Mouse (Mus musculus) limb, embryonic 14.5 days (tissue): ENCODE data around the gene Fzr1. TPM values are rescaled to one million over a fixed set of nuclear protein-coding genes. Genes with fewer than 3 reads are reported as not detected.

Experiments
- ATAC-seq: fragments of 200-750 bp; cut with Nextera tagmentation; 2 replicates; pipeline ENCODE4 v1.8.0; 2017; ENCODE audit warnings: low read depth, moderate number of reproducible peaks, moderate TSS enrichment; ENCODE audit not compliant: low FRiP score
- DNase-seq: peaks from one replicate; pipeline ENCODE4 v3.0.0-alpha.2; 2015; ENCODE audit warnings: low spot score
- H3K27ac ChIP-seq: fragments of 300-500 bp; sonication (generic); replicated peaks from 2 replicates; pipeline ENCODE4 v1.5.1; 2014; ENCODE audit warnings: low read depth, mild to moderate bottlenecking, low read length, moderate library complexity, mixed read lengths
- H3K27me3 ChIP-seq: fragments of 300-500 bp; sonication (generic); 2 replicates; pipeline ENCODE4 v1.6.1; 2014; ENCODE audit warnings: low read length, mixed read lengths; ENCODE audit not compliant: control insufficient read depth, insufficient read depth
- H3K36me3 ChIP-seq: fragments of 300-500 bp; sonication (generic); 2 replicates; pipeline ENCODE4 v1.6.1; 2014; ENCODE audit warnings: mild to moderate bottlenecking, low read length, moderate library complexity, mixed read lengths; ENCODE audit not compliant: control insufficient read depth, insufficient read depth
- H3K4me1 ChIP-seq: fragments of 300-500 bp; sonication (generic); 2 replicates; pipeline ENCODE4 v1.6.1; 2014; ENCODE audit warnings: antibody characterized with exemption, low read length, mixed read lengths; ENCODE audit not compliant: control insufficient read depth, insufficient read depth
- H3K4me2 ChIP-seq: fragments of 300-500 bp; sonication (generic); replicated peaks from 2 replicates; pipeline ENCODE4 v1.6.1; 2014; ENCODE audit warnings: low read depth, mild to moderate bottlenecking, low read length, moderate library complexity; ENCODE audit not compliant: severe bottlenecking
- H3K4me3 ChIP-seq: fragments of 300-500 bp; sonication (generic); replicated peaks from 2 replicates; pipeline ENCODE4 v1.5.1; 2014; ENCODE audit warnings: low read length
- H3K9ac ChIP-seq: fragments of 300-500 bp; sonication (generic); 2 replicates; pipeline ENCODE4 v1.6.1; 2014; ENCODE audit warnings: mild to moderate bottlenecking, low read depth, low read length, moderate library complexity; ENCODE audit not compliant: severe bottlenecking
- H3K9me3 ChIP-seq: fragments of 300-500 bp; sonication (generic); 2 replicates; pipeline ENCODE4 v1.6.1; 2016; ENCODE audit warnings: low read length; ENCODE audit not compliant: control insufficient read depth
- POLR2A ChIP-seq: fragments of 200-500 bp; IDR thresholded peaks from 2 replicates; pipeline ENCODE4 v1.8.0; 2012; ENCODE audit warnings: inconsistent platforms, mild to moderate bottlenecking, moderate library complexity, borderline replicate concordance; ENCODE audit not compliant: insufficient read depth, insufficient read length; ENCODE audit errors: extremely low read depth
- whole genome bisulfite sequencing: fragments of 180-500 bp; shearing (Covaris S2); extraction: QIAGEN DNeasy Blood & Tissue Kit; methylation state at CpG from one replicate; pipeline ENCODE4 v1.1.7; 2014; 5-methylcytosine and 5-hydroxymethylcytosine counted together
- polyA plus RNA-seq, 2 experiments: library from polyadenylated mRNA; depleted of rRNA in 1 of 2; stranded (reverse) in 1 of 2; unstranded in 1 of 2; fragments of >200 nt; fragmentation: Nextera tagmentation in 1 of 2; extraction: Ambion mirVana in 1 of 2; gene quantifications; 2 replicates each; pipeline versions ENCODE4 v1.2.1 to v1.2.3; 2012 to 2014

Gene Fzr1
- polyA plus RNA-seq, 2 experiments, result 92.8 to 109 TPM

GRCm38 (mm10) chr10:81415146-81415545, 36.8 kb upstream of the Fzr1 start:
- WGBS, result 87% methylated on average over 5 of the region's 5 CpGs
- DNase-seq (no peak), ATAC-seq (no peak)
- H3K27me3 ChIP-seq, result no peaks in the 10 kb centered on the region
- H3K4me3 ChIP-seq, result no peak overlapping the region
- peaks cover 66% of the 10 kb centered on the region for H3K4me1 ChIP-seq
- no peak overlapping the region for H3K9ac ChIP-seq
- H3K4me2 ChIP-seq, result no peak overlapping the region
- TF ChIP-seq POLR2A, result no peak
- no peak overlapping the region for H3K27ac ChIP-seq
- H3K36me3 ChIP-seq, result peaks cover 44% of the 10 kb centered on the region
- no peaks in the 10 kb centered on the region for H3K9me3 ChIP-seq

- Histone ChIP-seq H3K36me3 (peaks cover 40% of the 10 kb centered on the region), H3K27me3 (no peaks in the 10 kb centered on the region), H3K9me3 (no peaks in the 10 kb centered on the region), H3K4me3 (no peak overlapping the region), H3K9ac (no peak overlapping the region), H3K4me2 (peak overlapping the region; percentile 28), H3K4me1 (peaks cover 66% of the 10 kb centered on the region), H3K27ac (0 out of 2 replicates have a peak overlapping the region, but pooled peaks have one; percentile 26)
- no peak for DNase-seq
- ATAC-seq, result no peak
- no peak for TF ChIP-seq POLR2A
Observed at GRCm38 (mm10) chr10:81414682-81415081, 36.4 kb upstream of the Fzr1 start.

- Histone ChIP-seq H3K9me3 (no peaks in the 10 kb centered on the region), H3K36me3 (peaks cover 37% of the 10 kb centered on the region), H3K4me2 (peak overlapping the region; percentile 28), H3K27me3 (no peaks in the 10 kb centered on the region), H3K4me3 (0 out of 2 replicates have a peak overlapping the region, but pooled peaks have one; percentile 8), H3K4me1 (peaks cover 73% of the 10 kb centered on the region), H3K9ac (no peak overlapping the region; the same call in 1 of the 2 replicates), H3K27ac (0 out of 2 replicates have a peak overlapping the region, but pooled peaks have one; percentile 10)
- 30% methylated on average over 23 of the region's 26 CpGs for WGBS
- ATAC-seq (0 out of 2 replicates have a peak, but pooled peaks have one; percentile 3), DNase-seq (peak; percentile 59)
- TF ChIP-seq POLR2A, result no peak
Observed at GRCm38 (mm10) chr10:81413310-81414261, 35.3 kb upstream of the Fzr1 start.

GRCm38 (mm10) chr10:81412586-81413309, 34.4 kb upstream of the Fzr1 start:
- Histone ChIP-seq H3K4me1 (peaks cover 77% of the 10 kb centered on the region), H3K9me3 (no peaks in the 10 kb centered on the region), H3K27ac (peak overlapping the region; percentile 63; the same call in 1 of the 2 replicates), H3K4me2 (no peak overlapping the region), H3K4me3 (no peak overlapping the region), H3K36me3 (peaks cover 44% of the 10 kb centered on the region), H3K27me3 (no peaks in the 10 kb centered on the region), H3K9ac (no peak overlapping the region)
- 77% methylated on average over 16 of the region's 16 CpGs for WGBS
- ATAC-seq (no peak), DNase-seq (no peak)
- TF ChIP-seq POLR2A, result no peak
